Mouse (Mus musculus): ENCODE data around the gene Acaca. TPM values are rescaled to one million over a fixed set of nuclear protein-coding genes. Genes with fewer than 3 reads are reported as not detected.

Gene Acaca
- total RNA-seq, 2 experiments from 2014 or later: 68.3 to 70.7 TPM

DNA sequence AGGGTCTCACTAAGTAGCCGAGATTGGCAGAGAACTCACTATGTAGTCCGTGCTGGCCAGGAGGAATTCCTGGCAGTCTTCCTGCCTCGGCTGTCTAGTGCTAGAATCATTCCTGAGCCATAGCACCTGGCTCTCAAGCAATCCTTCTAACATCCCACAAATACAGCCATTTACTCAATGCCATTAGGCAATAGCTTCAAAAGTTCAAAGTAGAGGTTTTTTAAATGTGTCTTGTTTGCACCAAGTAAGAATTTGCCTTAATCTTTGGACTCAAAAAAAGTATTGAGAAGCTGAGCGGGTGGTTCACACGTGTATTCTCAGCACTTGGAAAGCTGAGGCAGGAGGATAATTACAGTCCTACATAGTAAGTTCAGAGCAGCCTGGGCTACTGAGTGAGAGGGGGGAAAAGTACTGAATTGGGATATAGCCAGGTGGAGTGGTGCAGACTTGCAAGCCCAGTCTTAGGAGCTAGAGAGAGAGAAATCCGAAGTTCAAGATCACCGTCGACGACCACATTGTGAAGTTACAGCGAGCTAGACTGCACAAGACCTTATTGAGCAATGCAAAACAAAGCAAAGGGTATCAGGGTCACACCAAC, 15.8 kb downstream of the Acaca start:
- DNase-seq (ENCODE audit: low spot score in 2 of 2): no peak

DNA sequence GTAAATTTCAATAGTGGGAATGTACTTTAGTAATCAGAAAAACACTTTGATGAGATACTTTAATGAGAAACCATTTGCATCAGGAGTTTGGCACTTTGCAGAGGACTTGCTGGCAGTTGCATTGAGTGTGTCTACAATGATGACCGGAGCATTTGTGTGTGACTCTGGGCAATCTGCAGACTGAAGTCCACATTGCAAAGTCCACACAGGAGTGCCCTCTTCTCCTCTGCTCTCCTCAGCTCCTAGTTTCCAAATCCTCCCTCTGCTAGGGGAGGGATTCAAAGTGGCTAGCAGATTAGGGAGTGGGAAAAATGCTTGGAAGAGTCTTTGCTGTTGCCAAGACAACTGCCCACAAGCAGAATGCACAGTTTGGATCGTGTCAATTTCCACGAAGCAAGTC, 16.6 kb downstream of the Acaca start:
- no peak for DNase-seq (ENCODE audit: low spot score in 2 of 2)

DNA sequence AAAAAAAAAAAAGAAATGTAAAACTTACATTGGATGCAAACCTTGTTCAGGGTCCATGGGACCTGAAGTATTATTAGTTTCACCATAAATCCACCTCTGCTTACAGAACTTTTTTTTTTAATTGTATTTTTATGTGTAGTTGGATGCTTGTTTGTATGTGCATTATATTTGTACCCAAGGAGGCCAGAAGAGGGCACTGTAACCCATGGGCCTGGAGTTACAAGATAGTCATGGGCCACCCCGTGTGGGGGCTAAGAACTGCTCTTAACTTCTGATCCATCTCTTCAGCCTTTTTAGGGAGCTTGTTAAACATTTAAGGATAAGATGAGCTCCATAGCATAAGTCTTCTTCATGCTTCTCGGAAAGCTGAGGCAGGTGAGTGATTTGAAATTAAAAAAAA, 21.4 kb downstream of the Acaca start:
- no peak for DNase-seq (ENCODE audit: low spot score in 2 of 2)

DNA sequence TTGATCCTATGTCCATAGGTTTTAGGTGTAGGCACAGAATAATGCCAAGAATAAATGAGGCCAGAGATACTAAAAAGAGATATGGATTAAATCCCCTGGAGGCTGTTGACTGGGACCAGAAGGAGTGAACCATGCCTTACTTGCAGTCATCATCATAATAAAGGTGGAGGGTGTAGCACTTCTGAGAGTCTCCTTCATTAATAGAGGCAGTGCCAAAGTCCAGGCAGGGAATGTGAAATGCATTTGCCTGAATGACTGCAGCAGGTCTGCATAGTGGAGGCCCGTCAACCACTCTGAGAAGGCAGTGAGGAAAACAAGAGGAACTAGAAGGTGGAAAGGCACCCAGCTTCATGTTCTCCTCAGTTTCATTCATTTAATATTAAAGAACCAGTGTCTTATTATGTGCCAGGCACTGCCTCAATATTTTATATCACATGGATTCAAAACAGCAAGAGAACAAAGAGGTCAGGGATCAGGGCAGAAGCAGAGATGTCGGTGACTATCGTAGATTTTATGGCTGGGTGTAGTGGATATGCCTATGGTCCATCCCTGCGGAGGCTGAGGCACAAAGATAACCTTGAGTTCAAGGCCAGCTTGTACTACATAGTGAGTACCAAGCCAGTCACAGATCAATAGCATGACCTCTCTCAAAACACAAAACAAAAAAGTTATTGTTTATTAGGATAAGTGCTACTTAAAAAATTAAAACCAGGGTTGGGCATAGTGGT, 27.2 kb downstream of the Acaca start:
- no peak for DNase-seq (ENCODE audit: low spot score in 2 of 2)

DNA sequence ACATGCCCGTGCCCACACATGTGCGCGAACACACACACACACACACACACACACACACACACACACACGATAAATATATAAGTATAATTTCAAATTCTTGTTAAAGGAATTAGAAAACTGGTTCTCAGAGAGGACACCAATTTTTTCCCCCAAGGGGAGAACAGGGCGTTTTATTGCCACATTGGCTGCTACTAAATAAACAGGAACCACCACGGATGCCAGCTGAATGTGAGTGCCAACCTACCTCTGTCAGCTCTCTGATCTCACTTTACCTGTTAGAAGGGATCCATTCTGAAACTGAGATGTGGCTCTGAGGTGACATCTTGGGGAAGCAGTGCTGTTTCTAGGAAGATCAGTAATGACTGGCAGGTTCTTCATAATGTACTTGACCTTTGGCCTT, 34.7 kb downstream of the Acaca start:
- DNase-seq (ENCODE audit: low spot score in 2 of 2): no peak

DNA sequence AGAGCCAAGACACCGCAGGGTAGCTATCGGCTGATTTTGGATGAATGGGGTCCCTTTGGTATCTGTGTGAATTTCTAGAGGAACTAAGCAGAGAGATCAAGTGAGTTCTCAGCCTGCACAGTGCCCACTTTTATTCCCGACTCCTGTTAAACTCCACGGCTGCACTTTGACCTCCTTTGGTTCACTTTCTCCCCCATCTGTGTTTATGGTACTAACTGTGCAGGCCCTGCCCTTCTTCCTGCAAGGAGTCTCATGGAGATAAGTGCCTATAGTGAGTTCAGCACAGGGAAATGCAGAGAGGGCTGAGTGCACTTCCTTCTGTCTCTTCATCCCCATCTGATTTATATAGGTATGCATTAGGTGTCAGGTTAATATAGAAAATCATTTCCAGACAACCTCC, 35.1 kb downstream of the Acaca start:
- DNase-seq (ENCODE audit: low spot score in 2 of 2): no peak

DNA sequence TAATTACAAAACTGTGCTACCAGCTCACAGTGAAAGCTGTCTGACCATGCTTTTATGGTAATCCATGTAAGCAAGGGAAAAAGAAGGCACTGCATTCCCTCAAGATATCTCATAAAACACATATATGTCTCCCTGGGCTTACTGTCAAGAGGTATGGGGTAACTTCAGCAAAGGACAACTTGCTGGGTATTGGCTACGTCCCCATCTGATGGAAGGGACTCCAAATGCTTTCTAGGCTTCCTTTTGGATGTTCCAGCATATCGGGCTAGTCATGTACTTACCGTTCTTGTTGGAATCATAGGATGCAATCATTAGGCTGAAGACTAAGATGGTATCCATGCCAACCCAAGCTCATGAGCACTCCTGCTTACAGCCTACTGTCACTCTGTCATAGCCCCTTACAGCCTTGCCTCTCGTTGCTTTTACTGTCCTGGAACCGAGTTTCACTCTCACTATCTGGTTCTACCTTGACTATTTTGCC, 37.6 kb downstream of the Acaca start, which contains the start of gene Gm11437:
Gene Gm11437 (minus strand): TSS at position 431 of the 481 bp plus-strand sequence.
- DNase-seq (ENCODE audit: low spot score in 2 of 2): no peak

DNA sequence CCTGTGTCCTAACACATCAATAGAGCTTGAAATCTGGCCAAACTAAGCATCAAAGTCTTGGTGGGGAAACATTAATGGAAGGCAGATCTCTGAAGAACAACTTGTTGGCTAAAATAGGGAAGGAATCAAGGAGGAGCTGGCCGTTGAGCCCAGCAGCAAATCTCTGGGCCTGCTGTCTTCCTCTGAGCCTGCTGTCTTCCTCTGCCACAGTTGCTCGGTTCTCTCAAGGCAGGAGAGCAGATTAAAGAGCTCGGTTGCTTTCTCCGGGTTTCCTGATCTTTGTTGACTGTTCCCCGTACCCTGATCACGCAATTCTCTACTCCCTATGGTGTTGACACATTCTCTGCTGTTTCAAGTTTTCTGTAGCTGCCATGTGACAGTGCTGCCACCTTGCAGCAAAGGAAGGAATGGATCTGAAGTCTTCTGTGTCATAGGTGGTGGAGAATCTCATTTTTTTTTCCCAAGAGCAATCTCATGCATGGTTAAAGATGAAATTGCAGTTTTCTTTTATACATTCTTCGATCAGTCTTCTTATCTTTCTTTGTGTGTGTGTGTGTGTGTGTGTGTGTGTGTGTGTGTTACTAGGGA, 39.3 kb downstream of the Acaca start:
- DNase-seq (ENCODE audit: low spot score in 2 of 2): peak; percentile 13 to 74

DNA sequence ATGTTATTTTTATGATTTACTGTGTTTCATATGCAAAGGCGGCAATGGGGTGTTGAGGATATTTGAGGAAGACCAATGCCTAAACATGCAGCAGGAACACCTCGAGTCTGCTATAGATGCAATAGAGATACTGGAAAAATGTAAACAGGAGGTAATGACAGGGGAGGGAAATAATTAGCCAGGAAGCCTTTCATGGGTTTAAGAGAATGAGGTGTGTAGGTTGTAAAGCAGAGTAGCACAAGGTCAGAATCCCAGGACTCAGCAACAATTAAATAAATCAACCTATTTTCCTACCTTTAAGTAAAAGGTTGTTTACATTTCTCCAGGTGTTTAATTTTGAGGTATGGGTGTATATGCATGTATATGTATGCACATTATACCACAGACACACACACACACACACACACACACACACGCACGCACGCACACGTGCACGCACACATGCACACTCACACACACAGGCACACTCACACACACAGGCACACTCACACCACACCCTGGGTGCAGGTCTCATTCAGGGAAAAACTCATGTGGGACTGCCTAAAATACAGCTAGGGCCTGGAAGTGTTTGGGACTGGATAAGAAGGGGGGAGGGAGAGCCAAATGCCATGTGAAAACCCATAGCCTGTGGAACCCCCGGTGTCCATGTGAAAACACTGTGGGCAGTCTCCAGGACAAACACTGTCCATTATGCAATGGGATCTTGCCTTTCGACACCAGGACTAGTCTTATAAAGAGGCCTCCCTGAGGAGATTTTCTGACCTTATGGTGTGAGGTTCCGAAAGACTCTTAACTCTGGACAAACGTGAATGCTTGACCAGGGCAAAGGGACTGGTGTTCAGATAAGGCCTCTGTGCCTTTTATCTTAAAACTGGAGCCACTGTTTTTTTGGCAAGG, 43.3 kb downstream of the Acaca start:
- no peak for DNase-seq (ENCODE audit: low spot score in 2 of 2)

DNA sequence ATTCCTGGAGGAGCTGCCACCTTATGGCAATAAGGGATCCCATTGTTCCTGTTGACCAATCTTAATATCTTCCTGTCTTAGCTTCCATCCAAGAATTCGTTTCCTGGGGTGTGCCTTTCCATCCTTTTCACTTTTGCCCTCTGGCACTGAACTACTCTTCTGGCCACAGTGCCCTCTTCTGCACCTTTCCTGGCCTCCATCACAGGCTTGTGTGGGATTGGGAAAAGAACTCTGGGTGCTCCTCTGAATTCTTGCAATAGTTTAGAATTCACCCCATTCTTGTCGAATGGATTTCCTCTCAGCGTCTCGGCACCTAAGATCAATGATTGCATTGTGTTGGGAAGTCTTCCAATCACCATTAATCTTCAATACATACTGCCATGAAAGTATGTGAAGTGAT, 49.1 kb downstream of the Acaca start:
- no peak for DNase-seq (ENCODE audit: low spot score in 2 of 2)

DNA sequence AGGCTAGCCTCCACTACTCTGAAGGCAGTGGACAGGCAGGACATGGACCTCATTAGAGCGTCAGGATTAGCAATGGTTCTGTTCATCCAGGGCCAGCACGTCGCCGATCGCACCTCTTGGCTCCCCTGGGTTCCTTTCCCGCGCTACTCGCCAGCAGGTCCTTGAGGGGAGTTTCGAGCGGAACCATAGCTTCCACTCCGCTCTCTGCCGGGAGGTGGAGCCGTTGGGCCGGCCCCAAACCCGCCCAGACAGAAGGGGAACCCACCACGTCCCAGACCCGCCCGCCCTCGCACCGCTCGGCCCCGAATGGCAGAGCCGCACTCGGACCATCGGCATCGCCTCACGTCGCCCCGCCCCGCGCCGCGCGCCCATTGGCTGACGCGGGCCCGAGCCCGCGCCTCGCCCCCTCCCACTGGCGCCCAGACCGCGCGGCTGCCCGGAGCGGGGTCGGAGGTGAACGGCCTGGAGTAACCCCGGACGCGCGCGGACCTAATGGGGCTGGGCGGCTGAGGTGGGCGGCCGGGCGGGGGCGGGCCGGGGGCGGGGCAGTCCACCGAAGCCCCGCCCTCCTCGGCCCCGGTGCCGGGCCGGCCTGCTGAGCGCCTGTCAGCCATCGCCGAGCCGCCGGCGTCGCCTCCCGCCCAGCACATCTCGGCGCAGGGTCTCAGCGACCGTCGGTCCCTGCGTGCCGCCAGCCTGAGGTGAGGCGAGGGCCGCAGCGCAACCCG, 49.9 kb downstream of the Acaca start:
- DNase-seq (ENCODE audit: low spot score in 2 of 2): peak; percentile 87 to 93

DNA sequence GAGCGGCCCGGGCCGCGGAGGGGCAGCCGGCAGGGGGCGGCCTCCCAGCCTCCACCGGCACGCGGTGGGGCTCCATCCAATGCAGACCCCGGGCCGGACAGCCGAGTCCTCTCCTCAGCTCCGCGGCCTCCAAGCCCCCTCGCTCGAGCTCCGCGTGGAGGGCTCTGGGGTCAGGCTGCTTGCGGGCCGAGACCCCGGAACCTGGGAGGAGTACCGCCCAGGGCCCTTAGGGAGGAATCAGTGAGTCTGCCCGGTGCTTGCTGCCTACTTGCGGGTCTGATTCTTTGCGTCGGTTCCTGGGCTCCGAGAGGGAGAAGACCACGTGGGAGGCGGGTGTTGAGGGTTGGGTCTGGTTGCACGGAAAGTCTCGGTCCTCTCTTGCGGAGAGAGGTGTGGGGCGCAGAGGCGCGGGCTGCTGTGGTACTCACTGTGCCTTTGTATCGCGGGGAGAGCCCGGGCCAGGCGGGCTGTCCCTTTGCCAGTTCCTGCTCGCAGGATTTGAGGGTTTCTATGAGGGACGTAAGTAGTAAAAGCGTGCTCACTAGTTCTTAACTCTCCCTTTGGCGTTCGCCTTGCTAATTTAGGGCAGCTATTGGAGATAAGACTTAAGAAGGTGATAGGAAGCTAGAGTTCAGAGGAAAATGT, 50.6 kb downstream of the Acaca start:
- peak; percentile 60 to 71 for DNase-seq (ENCODE audit: low spot score in 2 of 2)

DNA sequence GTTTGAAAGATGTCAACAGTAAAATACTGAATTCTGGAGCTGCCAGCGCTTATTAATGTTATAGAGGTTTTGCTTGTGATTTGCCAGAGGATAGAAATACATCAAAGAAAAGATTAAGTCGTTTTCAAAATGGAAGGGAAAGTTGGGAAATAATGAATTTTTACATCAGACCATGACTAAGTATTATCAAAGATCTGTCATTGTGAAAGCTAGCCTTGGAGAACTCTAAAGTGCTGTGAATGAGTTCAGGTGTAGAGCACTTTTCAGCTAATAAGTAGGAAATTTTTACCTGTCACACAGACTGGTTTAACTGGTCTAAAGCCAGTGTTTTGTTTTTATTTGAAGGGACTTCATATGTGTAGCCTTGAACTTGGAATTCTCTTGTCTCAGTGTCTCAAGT, 51.8 kb downstream of the Acaca start:
- no peak for DNase-seq (ENCODE audit: low spot score in 2 of 2)

DNA sequence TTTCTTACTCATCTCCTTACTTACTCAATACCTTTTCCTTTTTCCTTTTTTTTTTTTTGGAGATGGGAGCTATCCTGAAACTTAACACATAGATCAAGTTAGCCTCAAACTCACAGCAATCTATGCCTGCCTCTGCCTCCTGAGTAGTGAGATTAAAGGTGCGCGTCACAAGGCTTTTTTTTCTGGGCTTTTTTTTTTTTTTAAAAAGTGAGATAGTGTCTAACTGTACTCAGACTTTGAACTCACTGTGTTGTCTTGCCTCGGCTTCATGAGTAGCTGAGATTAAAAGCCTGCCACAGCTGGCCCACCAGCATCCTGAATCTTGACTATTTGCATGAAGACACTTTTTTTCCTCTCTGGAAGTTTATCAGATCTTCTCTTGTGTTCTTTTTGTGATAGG, 59.1 kb downstream of the Acaca start:
- no peak for DNase-seq (ENCODE audit: low spot score in 2 of 2)

DNA sequence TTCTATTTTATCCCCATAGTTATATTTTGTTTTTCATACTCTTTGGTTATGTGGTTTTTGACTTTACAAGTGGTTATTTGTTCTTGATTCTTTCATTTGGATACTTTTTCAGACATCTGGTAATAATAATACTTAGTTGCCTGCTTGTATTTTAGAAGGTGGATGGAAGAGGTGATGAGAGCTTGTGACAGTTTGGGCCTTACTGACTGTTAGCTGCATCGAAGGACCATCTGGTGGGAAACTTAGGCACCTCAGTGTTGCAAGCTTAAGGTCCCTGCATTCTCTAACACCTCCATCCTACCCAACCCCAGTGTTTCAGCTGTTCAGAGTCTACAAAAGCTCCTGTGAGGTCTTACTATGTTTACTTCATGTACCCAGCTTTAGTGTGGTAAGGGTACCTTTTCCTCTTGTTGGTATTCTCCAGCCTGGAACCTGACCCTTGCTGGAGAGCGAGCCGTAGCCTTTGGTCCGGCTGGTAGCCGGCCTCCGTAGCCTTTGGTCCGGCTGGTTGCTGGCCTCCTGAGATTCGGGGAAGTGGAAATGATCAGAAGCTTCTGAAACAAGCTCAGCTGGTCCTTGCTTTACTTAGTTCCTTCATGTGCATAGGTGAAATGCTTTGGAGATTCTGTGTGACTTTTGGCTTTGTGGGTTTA, 61.2 kb downstream of the Acaca start:
- no peak for DNase-seq (ENCODE audit: low spot score in 2 of 2)

DNA sequence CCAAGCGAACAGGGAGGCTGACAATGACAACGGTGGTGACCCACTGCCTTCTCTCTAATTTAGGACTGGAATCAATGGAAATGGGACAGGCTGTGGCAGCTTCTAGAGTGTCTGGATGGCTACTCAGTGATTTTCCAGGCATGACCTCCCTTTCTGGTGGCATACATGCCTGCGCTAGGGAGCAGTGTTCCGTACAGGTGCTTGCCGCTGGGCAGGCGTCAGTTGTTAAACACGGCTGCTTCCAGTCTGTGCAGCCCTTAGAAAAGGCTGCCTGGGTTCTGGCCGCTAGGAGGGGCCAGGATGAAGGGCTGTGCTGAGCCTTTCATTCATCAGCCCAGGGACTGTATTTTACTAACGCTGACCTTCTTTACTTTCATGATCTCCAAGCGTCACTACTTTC, 63.8 kb downstream of the Acaca start:
- no peak for DNase-seq (ENCODE audit: low spot score in 2 of 2)

DNA sequence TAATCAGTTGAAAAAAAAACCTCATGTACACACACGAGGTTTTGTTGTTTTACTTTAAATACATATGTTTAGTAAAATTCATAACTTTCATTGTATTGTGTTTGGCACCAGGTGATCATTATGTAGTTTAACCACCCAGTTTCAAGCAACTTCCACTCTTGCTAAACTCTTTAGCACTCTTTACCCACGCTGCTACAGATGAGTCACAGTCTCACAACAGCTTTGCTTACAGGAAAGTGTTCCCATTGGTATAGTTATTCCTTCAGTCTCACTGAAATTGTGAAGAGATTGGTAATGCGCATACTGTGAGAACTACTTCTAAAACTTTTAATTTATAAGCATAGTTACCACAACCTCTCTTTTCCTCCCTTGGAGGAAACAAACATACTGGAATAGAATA, 65.3 kb downstream of the Acaca start:
- DNase-seq (ENCODE audit: low spot score in 2 of 2): no peak

DNA sequence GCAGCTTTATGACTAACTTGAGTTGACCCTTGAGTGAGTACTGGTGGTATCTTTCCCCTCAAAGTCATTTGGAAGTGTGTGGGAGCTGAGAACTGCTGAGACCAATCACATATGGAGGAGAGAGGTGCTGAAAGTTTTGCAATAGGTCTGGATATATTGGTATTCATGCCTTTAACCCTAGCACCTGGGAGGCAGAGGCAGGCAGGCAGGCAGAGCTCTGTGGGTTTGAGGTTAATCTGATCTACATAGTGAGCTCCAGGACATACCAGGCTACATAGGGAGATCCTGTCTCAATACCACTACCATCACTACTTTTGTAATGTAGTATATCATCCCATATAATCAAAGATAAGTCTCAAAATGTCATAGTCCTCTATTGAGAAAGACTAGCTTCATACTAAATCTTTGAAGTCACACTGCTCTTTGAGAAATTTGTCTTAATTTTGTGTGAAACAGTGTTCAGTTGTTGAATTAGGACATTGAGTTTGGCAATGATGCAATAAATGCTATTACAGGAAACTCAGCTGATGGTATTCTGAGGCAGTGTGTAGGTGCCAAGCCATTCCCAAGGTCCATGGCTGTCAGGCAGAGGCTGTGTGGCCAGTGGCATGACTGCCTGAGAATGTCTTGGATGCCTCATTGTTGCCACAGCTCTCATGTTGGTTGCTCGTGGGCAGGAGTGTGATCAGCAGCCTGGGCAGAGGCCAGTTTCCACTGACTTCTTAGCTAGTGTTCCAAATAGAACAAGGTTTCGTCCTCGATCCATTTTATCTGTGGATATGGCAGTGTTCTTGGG, 68.3 kb downstream of the Acaca start:
- DNase-seq (ENCODE audit: low spot score in 2 of 2): no peak

DNA sequence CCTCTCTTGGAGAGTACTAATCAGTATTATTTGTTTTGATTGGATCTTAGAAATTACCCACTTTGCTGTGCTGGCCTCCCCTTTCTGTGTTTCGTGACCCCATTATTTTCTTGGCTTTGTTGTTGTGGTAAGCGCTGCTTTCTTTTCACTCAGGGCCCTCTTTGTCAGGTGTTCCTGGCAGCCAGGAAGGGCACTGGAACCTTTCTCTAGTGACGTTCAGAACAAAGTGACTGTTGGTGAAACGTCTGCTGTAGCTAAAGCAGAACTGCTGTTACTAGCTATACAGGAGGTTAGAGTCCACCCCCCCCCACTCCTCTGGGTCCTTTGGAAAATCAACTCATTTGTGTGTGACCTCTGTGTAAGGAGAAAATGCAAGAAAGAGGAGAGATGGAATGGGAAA, 76.3 kb downstream of the Acaca start:
- no peak for DNase-seq (ENCODE audit: low spot score in 2 of 2)

Measured in layer of hippocampus, adult 18-20 months (tissue).